Mouse (Mus musculus): ENCODE results near the gene Esrrg.
A peak's percentile ranks its signal among the peaks of the same experiment; 100 is the strongest.

Gene Esrrg

GRCm38 (mm10) chr1:187706046-187706445, 97.5 kb downstream of the Esrrg start:
- no peak for DNase-seq (ENCODE audit: low spot score)

GRCm38 (mm10) chr1:187707176-187707575, 98.6 kb downstream of the Esrrg start:
- DNase-seq (ENCODE audit: low spot score), result no peak

- DNase-seq (ENCODE audit: low spot score), result no peak
Observed at GRCm38 (mm10) chr1:187710434-187710948, 101.9 kb downstream of the Esrrg start.

GRCm38 (mm10) chr1:187721035-187721434, 112.4 kb downstream of the Esrrg start:
- no peak for DNase-seq (ENCODE audit: low spot score)

GRCm38 (mm10) chr1:187722016-187722415, 113.4 kb downstream of the Esrrg start:
- no peak for DNase-seq (ENCODE audit: low spot score)

- DNase-seq (ENCODE audit: low spot score), result peak; percentile 34
Observed at GRCm38 (mm10) chr1:187724651-187725050, 116.1 kb downstream of the Esrrg start.

GRCm38 (mm10) chr1:187725351-187725750, 116.8 kb downstream of the Esrrg start:
- no peak for DNase-seq (ENCODE audit: low spot score)

- no peak for DNase-seq (ENCODE audit: low spot score)
Observed at GRCm38 (mm10) chr1:187731171-187731570, 122.6 kb downstream of the Esrrg start.

- DNase-seq (ENCODE audit: low spot score), result peak; percentile 28
Observed at GRCm38 (mm10) chr1:187736507-187736906, 127.9 kb downstream of the Esrrg start.

GRCm38 (mm10) chr1:187737296-187737695, 128.7 kb downstream of the Esrrg start:
- no peak for DNase-seq (ENCODE audit: low spot score)

- DNase-seq (ENCODE audit: low spot score), result no peak
Observed at GRCm38 (mm10) chr1:187740531-187740930, 131.9 kb downstream of the Esrrg start.

- DNase-seq (ENCODE audit: low spot score), result no peak
Observed at GRCm38 (mm10) chr1:187741306-187741705, 132.7 kb downstream of the Esrrg start.

- DNase-seq (ENCODE audit: low spot score), result no peak
Observed at GRCm38 (mm10) chr1:187742071-187742470, 133.5 kb downstream of the Esrrg start.

GRCm38 (mm10) chr1:187749294-187749693, 140.7 kb downstream of the Esrrg start:
- no peak for DNase-seq (ENCODE audit: low spot score)

GRCm38 (mm10) chr1:187749931-187750330, 141.3 kb downstream of the Esrrg start:
- DNase-seq (ENCODE audit: low spot score), result no peak

GRCm38 (mm10) chr1:187755528-187755927, 146.9 kb downstream of the Esrrg start:
- DNase-seq (ENCODE audit: low spot score), result no peak

GRCm38 (mm10) chr1:187757981-187758380, 149.4 kb downstream of the Esrrg start:
- DNase-seq (ENCODE audit: low spot score), result no peak

- no peak for DNase-seq (ENCODE audit: low spot score)
Observed at GRCm38 (mm10) chr1:187758546-187758945, 150.0 kb downstream of the Esrrg start.

GRCm38 (mm10) chr1:187759536-187759935, 150.9 kb downstream of the Esrrg start:
- DNase-seq (ENCODE audit: low spot score), result no peak

GRCm38 (mm10) chr1:187762641-187763450, 154.3 kb downstream of the Esrrg start:
- DNase-seq (ENCODE audit: low spot score), result no peak

- no peak for DNase-seq (ENCODE audit: low spot score)
Observed at GRCm38 (mm10) chr1:187763451-187763755, 154.8 kb downstream of the Esrrg start.

- no peak for DNase-seq (ENCODE audit: low spot score)
Observed at GRCm38 (mm10) chr1:187763821-187764220, 155.2 kb downstream of the Esrrg start.

- peak; percentile 19 for DNase-seq (ENCODE audit: low spot score)
Observed at GRCm38 (mm10) chr1:187765577-187765976, 157.0 kb downstream of the Esrrg start.

- no peak for DNase-seq (ENCODE audit: low spot score)
Observed at GRCm38 (mm10) chr1:187767355-187767754, 158.8 kb downstream of the Esrrg start.

Data from embryo, embryonic 10.5 days (tissue).